In the genomic region with DNA sequence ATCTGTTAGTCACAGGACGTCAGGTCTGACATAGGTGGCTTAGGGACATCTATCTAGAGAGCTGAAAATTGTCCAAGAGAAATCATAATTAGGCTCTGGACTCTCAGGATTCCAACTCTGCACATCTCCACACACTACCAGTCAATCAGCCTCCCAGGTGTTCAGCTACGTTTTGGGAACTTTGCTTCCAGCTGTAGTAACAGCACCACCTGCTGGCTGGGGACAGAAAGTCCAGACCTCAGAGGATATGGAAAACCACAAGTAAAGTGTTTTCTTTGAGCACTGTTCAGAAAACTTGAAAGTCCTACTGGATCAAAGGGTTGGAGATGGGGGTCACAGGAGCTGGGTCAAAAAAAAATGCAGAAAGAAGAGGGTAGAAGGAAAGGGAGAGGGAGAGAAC, we compare ENCODE assay signal across 10 mouse cellular contexts. TPM values are rescaled to one million over a fixed set of nuclear protein-coding genes. Genes with fewer than 3 reads are reported as not detected.
DNase-seq lines count a peak whose midpoint lies in the region; ATAC-seq and TF ChIP-seq lines count a peak whose summit lies in the region.
"Had no signal": no experiment of that assay in that cellular context is flagged by ENCODE, and none has a peak within 500 bp of the region (broad histone marks: within the 10 kb centered on the region; RNA-seq: fewer than 3 reads in every experiment).

No protein-coding gene starts in this region.

- 24% methylated on average over 2 of the region's 2 CpGs for WGBS in hindbrain, postnatal 0 days
- 25% methylated on average over 2 of the region's 2 CpGs for WGBS in hindbrain, embryonic 12.5 days

- ATAC-seq in hindbrain, postnatal 0 days: no peak
- ATAC-seq in hindbrain, embryonic 12.5 days (ENCODE audit: low FRiP score): no peak
- peak; percentile 74; the same call in 1 of the 2 replicates for ATAC-seq in neutrophil, adult 5-6 weeks (ENCODE audit: extremely low read depth, insufficient number of reproducible peaks, low FRiP score, poor library complexity, severe bottlenecking)

- DNase-seq in hindbrain, postnatal 0 days (ENCODE audit: low spot score): peak; percentile 46
- DNase-seq in 416B (ENCODE audit: low read depth) (peak; percentile 52), ES-CJ7 (ENCODE audit: low read depth, low spot score) (peak; percentile 54)
- peak; percentile 39 for DNase-seq in kidney, postnatal 14 days
- no peak for DNase-seq in layer of hippocampus, adult 9-10 months (ENCODE audit: low spot score)

- TF ChIP-seq POLR2A in cortical plate, adult 2 months (IDR thresholded peaks at IDR 0.05; ENCODE audit: extremely low read depth, insufficient read depth, low read length): no peak

- H3K9me3 ChIP-seq in hindbrain, postnatal 0 days (ENCODE audit: low read length): no peaks in the 10 kb centered on the region
- no peaks in the 10 kb centered on the region for H3K9me3 ChIP-seq in hindbrain, embryonic 12.5 days (replicated peaks)
- H3K9me3 ChIP-seq: embryonic facial prominence, embryonic 13.5 days; limb, embryonic 12.5 days had no signal

- H3K27ac ChIP-seq in hindbrain, postnatal 0 days: no peak overlapping the region
- H3K27ac ChIP-seq in hindbrain, embryonic 12.5 days: no peak overlapping the region
- H3K27ac ChIP-seq in cortical plate, adult 2 months (ENCODE audit: insufficient read depth, low read length): no peak overlapping the region
- H3K27ac ChIP-seq: embryonic facial prominence, embryonic 13.5 days; limb, embryonic 12.5 days had no signal

- no peaks in the 10 kb centered on the region for H3K36me3 ChIP-seq in hindbrain, postnatal 0 days (ENCODE audit: insufficient read depth, low read length)
- no peaks in the 10 kb centered on the region for H3K36me3 ChIP-seq in hindbrain, embryonic 12.5 days
- H3K36me3 ChIP-seq: embryonic facial prominence, embryonic 13.5 days; limb, embryonic 12.5 days had no signal

- H3K27me3 ChIP-seq in hindbrain, postnatal 0 days (ENCODE audit: insufficient read depth, low read length): no peaks in the 10 kb centered on the region
- no peaks in the 10 kb centered on the region for H3K27me3 ChIP-seq in hindbrain, embryonic 12.5 days
- H3K27me3 ChIP-seq: embryonic facial prominence, embryonic 13.5 days; limb, embryonic 12.5 days had no signal

- no peak overlapping the region for H3K4me3 ChIP-seq in hindbrain, postnatal 0 days (ENCODE audit: low read length)
- H3K4me3 ChIP-seq in hindbrain, embryonic 12.5 days: no peak overlapping the region
- H3K4me3 ChIP-seq in cortical plate, adult 2 months (ENCODE audit: insufficient read depth, low read length): no peak overlapping the region
- H3K4me3 ChIP-seq: embryonic facial prominence, embryonic 13.5 days; limb, embryonic 12.5 days had no signal

- peak; percentile 64 for TF ChIP-seq CTCF in hindbrain, postnatal 0 days (IDR thresholded peaks at IDR 0.05; ENCODE audit: low read depth)
- TF ChIP-seq CTCF in cortical plate, adult 2 months (IDR thresholded peaks at IDR 0.05; ENCODE audit: extremely low read depth, insufficient read depth, low read length): peak; percentile 66

- H3K4me1 ChIP-seq in hindbrain, postnatal 0 days (ENCODE audit: insufficient read depth, low read length): no peaks in the 10 kb centered on the region
- H3K4me1 ChIP-seq in hindbrain, embryonic 12.5 days: no peaks in the 10 kb centered on the region
- H3K4me1 ChIP-seq in cortical plate, adult 2 months (ENCODE audit: control insufficient read depth, insufficient read depth, low read length): no peaks in the 10 kb centered on the region
- H3K4me1 ChIP-seq: embryonic facial prominence, embryonic 13.5 days; limb, embryonic 12.5 days had no signal

- H3K9ac ChIP-seq in hindbrain, postnatal 0 days (replicated peaks; ENCODE audit: low read length): no peak overlapping the region
- no peak overlapping the region for H3K9ac ChIP-seq in hindbrain, embryonic 12.5 days
- H3K9ac ChIP-seq: embryonic facial prominence, embryonic 13.5 days; limb, embryonic 12.5 days had no signal

- no peak overlapping the region for H3K4me2 ChIP-seq in hindbrain, postnatal 0 days (ENCODE audit: low read depth, low read length)
- H3K4me2 ChIP-seq in hindbrain, embryonic 12.5 days (replicated peaks): no peak overlapping the region
- H3K4me2 ChIP-seq: embryonic facial prominence, embryonic 13.5 days; limb, embryonic 12.5 days had no signal

RNA-seq across cellular contexts. Expression of a gene that starts 12.5 kb away (rescaled TPM):
- 18.3 TPM in 2 replicates for total RNA-seq in hindbrain, postnatal 0 days (2014; rRNA removed)
- 17.1 and 17.3 TPM in 2 replicates for polyA plus RNA-seq in hindbrain, postnatal 0 days (2015; fragmentation: Nextera tagmentation; extraction: Ambion mirVana)
- 24.4 and 27.5 TPM in 2 replicates for polyA plus RNA-seq in hindbrain, embryonic 12.5 days (2016; fragmentation: Nextera tagmentation; extraction: Ambion mirVana)
- 8.7 and 9.1 TPM in 2 replicates for polyA plus RNA-seq in cortical plate, adult 2 months (2012; rRNA removed)
- 22.0 and 22.6 TPM in 2 replicates for total RNA-seq in neutrophil, adult 5-6 weeks (2017)

RNA-seq across cellular contexts. Expression of a gene that starts 44.8 kb away (rescaled TPM):
- not detected in 2 replicates for total RNA-seq in hindbrain, postnatal 0 days (2014; rRNA removed)
- polyA plus RNA-seq in hindbrain, postnatal 0 days (2015; fragmentation: Nextera tagmentation; extraction: Ambion mirVana): not detected in 2 replicates
- not detected in 2 replicates for polyA plus RNA-seq in hindbrain, embryonic 12.5 days (2016; fragmentation: Nextera tagmentation; extraction: Ambion mirVana)
- polyA plus RNA-seq in cortical plate, adult 2 months (2012; rRNA removed): not detected in 2 replicates
- total RNA-seq in neutrophil, adult 5-6 weeks (2017): not detected in 2 replicates
- polyA plus RNA-seq: embryonic facial prominence, embryonic 13.5 days; limb, embryonic 12.5 days had no signal

RNA-seq across cellular contexts. Expression of a gene that starts 56.0 kb away (rescaled TPM):
- total RNA-seq in hindbrain, postnatal 0 days (2014; rRNA removed): not detected in 2 replicates
- not detected in 2 replicates for polyA plus RNA-seq in hindbrain, postnatal 0 days (2015; fragmentation: Nextera tagmentation; extraction: Ambion mirVana)
- not detected in 2 replicates for polyA plus RNA-seq in hindbrain, embryonic 12.5 days (2016; fragmentation: Nextera tagmentation; extraction: Ambion mirVana)
- polyA plus RNA-seq in cortical plate, adult 2 months (2012; rRNA removed): not detected in 2 replicates
- total RNA-seq in neutrophil, adult 5-6 weeks (2017): not detected in 2 replicates
- polyA plus RNA-seq: embryonic facial prominence, embryonic 13.5 days; limb, embryonic 12.5 days had no signal
